Mouse (Mus musculus) liver, postnatal 0 days (tissue): ENCODE results near the gene Robo2. TPM values are rescaled to one million over a fixed set of nuclear protein-coding genes. Genes with fewer than 3 reads are reported as not detected.

Experiments
- ATAC-seq: fragments of 200-750 bp; cut with Nextera tagmentation; 2 replicates; pipeline ENCODE4 v1.8.0; 2017; ENCODE audit warnings: mild to moderate bottlenecking, moderate library complexity
- DNase-seq: peaks from one replicate; pipeline ENCODE4 v3.0.0-alpha.2; 2016
- H3K27ac ChIP-seq: fragments of 300-500 bp; sonication (generic); 2 replicates; pipeline ENCODE4 v1.5.1; 2014; ENCODE audit warnings: antibody characterized with exemption, moderate library complexity, mild to moderate bottlenecking, low read depth
- H3K27me3 ChIP-seq: fragments of 300-500 bp; sonication (generic); 2 replicates; pipeline ENCODE4 v1.6.1; 2014; ENCODE audit warnings: low read length, control low read depth, mixed read lengths; ENCODE audit not compliant: insufficient read depth
- H3K36me3 ChIP-seq: fragments of 300-500 bp; sonication (generic); replicated peaks from 2 replicates; pipeline ENCODE4 v1.6.1; 2014; ENCODE audit warnings: mild to moderate bottlenecking, control low read depth, low read length, moderate library complexity, mixed read lengths; ENCODE audit not compliant: insufficient read depth
- H3K4me1 ChIP-seq: fragments of 300-500 bp; sonication (generic); 2 replicates; pipeline ENCODE4 v1.6.1; 2014; ENCODE audit warnings: antibody characterized with exemption, mild to moderate bottlenecking, control low read depth; ENCODE audit not compliant: insufficient read depth
- H3K4me2 ChIP-seq: fragments of 300-500 bp; sonication (generic); 2 replicates; pipeline ENCODE4 v1.6.1; 2014; ENCODE audit warnings: low read depth, mild to moderate bottlenecking, low read length, moderate library complexity, mixed read lengths
- H3K4me3 ChIP-seq: fragments of 300-500 bp; sonication (generic); 2 replicates; pipeline ENCODE4 v1.5.1; 2014; ENCODE audit warnings: low read depth, low read length
- H3K9ac ChIP-seq: fragments of 300-500 bp; sonication (generic); replicated peaks from 2 replicates; pipeline ENCODE4 v1.6.1; 2014; ENCODE audit warnings: mild to moderate bottlenecking, moderate library complexity
- H3K9me3 ChIP-seq: fragments of 300-500 bp; sonication (generic); 2 replicates; pipeline ENCODE4 v1.6.1; 2016; ENCODE audit warnings: mild to moderate bottlenecking, control low read depth, low read length, mixed read lengths
- CTCF ChIP-seq: sonication (generic); IDR thresholded peaks from 2 replicates; pipeline ENCODE4 v1.5.1; 2016; ENCODE audit warnings: antibody characterized with exemption, low read depth
- EP300 ChIP-seq: IDR thresholded peaks from 2 replicates; pipeline ENCODE4 v1.6.1; 2016; ENCODE audit warnings: antibody characterized with exemption, low read depth, mild to moderate bottlenecking
- WGBS: fragments of 180-500 bp; shearing (Covaris S2); extraction: QIAGEN DNeasy Blood & Tissue Kit; methylation state at CpG from one replicate; pipeline ENCODE4 v1.1.7; 2014; ENCODE audit not compliant: insufficient replicate concordance; 5-methylcytosine and 5-hydroxymethylcytosine counted together
- polyA plus RNA-seq: library from polyadenylated mRNA; unstranded; fragments of >200 nt; fragmentation: Nextera tagmentation; extraction: Ambion mirVana; gene quantifications from 2 replicates; pipeline ENCODE4 v1.2.1, GENCODE M21; 2015

The Robo2 gene
- polyA plus RNA-seq, 1 experiment from 2014 or later, result 1.6 TPM

- H3K9ac ChIP-seq, result no peak overlapping the region
- no peaks in the 10 kb centered on the region for H3K9me3 ChIP-seq
- ATAC-seq, result no peak
- no peak overlapping the region for H3K27ac ChIP-seq
- no peak overlapping the region for H3K4me2 ChIP-seq
- no peak overlapping the region for H3K4me3 ChIP-seq
- no peak for DNase-seq
- 64% methylated on average over 1 of the region's 1 CpGs for WGBS
- no peaks in the 10 kb centered on the region for H3K4me1 ChIP-seq
- H3K36me3 ChIP-seq, result no peaks in the 10 kb centered on the region
- no peaks in the 10 kb centered on the region for H3K27me3 ChIP-seq
- TF ChIP-seq CTCF, result no peak
- TF ChIP-seq EP300, result no peak
These were observed 38.7 kb downstream of the Robo2 start for GRCm38 (mm10) chr16:74372876-74373275.

DNA sequence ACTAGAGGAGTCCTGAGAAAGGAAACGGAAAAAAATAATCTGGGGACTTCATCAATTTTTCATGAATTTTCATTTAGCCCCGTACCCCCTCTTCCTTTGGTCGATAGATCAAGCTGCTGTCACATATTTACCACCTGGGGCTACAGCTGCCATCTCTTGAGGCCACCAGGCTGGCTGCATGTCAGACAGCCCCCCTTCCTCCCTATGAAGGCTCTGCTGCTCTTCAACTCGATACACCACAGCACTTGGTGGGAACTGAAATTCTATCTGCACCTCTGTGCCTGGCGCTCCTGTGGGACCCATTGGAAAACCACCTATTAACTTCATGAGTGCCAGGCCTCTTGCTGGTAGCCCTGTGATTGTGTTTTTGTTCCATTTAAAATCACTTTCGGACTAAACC is 63.2 kb downstream of the Robo2 start:
- Histone ChIP-seq H3K9me3 (no peaks in the 10 kb centered on the region), H3K4me2 (no peak overlapping the region), H3K4me1 (no peaks in the 10 kb centered on the region), H3K36me3 (no peaks in the 10 kb centered on the region), H3K4me3 (no peak overlapping the region), H3K9ac (no peak overlapping the region), H3K27me3 (no peaks in the 10 kb centered on the region), H3K27ac (no peak overlapping the region)
- TF ChIP-seq EP300, result no peak
- TF ChIP-seq CTCF, result no peak
- WGBS, result 72% methylated on average over 6 of the region's 6 CpGs
- ATAC-seq (no peak), DNase-seq (no peak)

GRCm38 (mm10) chr16:74338969-74339630 is 72.5 kb downstream of the Robo2 start:
- no peaks in the 10 kb centered on the region for H3K4me1 ChIP-seq
- no peaks in the 10 kb centered on the region for H3K36me3 ChIP-seq
- no peaks in the 10 kb centered on the region for H3K9me3 ChIP-seq
- no peak for DNase-seq
- H3K4me2 ChIP-seq, result no peak overlapping the region
- H3K9ac ChIP-seq, result no peak overlapping the region
- H3K4me3 ChIP-seq, result no peak overlapping the region
- no peak for ATAC-seq
- 78% methylated on average over 9 of the region's 9 CpGs for WGBS
- H3K27me3 ChIP-seq, result no peaks in the 10 kb centered on the region
- no peak overlapping the region for H3K27ac ChIP-seq
- TF ChIP-seq CTCF (no peak), EP300 (no peak)

DNA sequence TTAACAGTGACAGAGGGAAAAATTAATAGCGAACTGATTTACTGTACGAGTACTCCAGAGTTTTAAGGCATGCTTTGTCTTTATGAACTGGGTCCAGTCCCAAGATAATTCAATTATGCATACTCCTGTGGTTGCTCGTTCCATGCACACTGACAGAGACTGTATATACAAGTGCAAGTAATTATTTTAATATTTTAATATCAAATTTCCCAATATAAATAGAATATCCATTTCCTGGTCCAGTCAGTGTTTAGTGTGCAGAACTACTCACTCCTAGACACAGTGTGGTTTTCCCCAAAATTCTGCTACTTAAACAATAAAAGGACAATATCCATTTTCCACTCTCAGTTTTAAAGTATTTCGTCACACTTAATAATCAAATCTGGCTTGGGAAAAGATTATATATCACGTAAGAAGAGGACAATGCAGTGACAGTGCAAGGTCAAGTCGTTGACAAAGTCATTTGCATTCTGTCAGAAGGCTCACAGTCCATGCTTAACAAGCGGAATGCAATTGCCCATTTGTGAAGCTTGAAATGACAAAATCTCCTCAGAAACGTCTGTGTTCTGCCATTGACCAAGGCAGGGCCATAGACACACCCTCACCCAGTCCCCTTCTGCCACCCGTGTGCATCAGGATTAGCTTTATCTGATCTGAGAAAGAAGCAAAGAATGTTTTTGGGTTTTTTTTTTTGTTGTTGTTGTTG is 89.8 kb downstream of the Robo2 start:
- no peak for TF ChIP-seq EP300
- TF ChIP-seq CTCF, result no peak
- WGBS, result 69% methylated on average over 9 of the region's 9 CpGs

GRCm38 (mm10) chr16:74316150-74316549 is 95.5 kb downstream of the Robo2 start:
- ATAC-seq, result no peak
- H3K27me3 ChIP-seq, result no peaks in the 10 kb centered on the region
- H3K36me3 ChIP-seq, result no peaks in the 10 kb centered on the region
- DNase-seq, result no peak
- no peaks in the 10 kb centered on the region for H3K9me3 ChIP-seq
- no peak for TF ChIP-seq EP300
- TF ChIP-seq CTCF, result no peak
- no peak overlapping the region for H3K27ac ChIP-seq
- no peak overlapping the region for H3K4me3 ChIP-seq
- H3K4me1 ChIP-seq, result no peaks in the 10 kb centered on the region
- 61% methylated on average over 7 of the region's 7 CpGs for WGBS
- no peak overlapping the region for H3K4me2 ChIP-seq
- H3K9ac ChIP-seq, result no peak overlapping the region

More for the DNA sequence above, 89.8 kb downstream of the Robo2 start:
- no peaks in the 10 kb centered on the region for H3K9me3 ChIP-seq
- H3K9ac ChIP-seq, result no peak overlapping the region
- no peak for DNase-seq
- H3K36me3 ChIP-seq, result no peaks in the 10 kb centered on the region
- H3K27ac ChIP-seq, result no peak overlapping the region
- H3K27me3 ChIP-seq, result no peaks in the 10 kb centered on the region
- H3K4me3 ChIP-seq, result no peak overlapping the region
- H3K4me2 ChIP-seq, result no peak overlapping the region
- no peaks in the 10 kb centered on the region for H3K4me1 ChIP-seq
- no peak for ATAC-seq

DNA sequence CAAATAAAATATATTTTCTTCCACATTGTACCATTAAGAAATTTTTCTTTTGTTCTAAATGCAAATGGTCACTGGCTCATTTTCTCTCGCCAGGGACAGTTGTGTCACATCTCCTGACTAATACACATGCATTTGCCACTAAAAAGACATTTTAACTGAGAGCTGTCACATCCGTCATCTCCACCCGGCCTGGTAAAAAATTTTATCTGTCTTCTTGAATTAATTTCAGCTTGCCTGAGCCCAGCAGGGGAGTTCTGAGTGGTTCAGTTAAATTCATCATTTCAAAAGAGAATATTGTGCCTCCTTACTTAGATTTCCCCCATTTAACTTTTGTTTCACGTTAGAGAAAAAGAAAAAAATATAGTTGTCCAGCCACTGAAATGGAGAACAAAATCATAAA is 98.4 kb downstream of the Robo2 start:
- no peak for DNase-seq
- H3K4me3 ChIP-seq, result no peak overlapping the region

More for the DNA sequence above, 98.4 kb downstream of the Robo2 start:
- Histone ChIP-seq H3K4me1 (no peaks in the 10 kb centered on the region), H3K36me3 (no peaks in the 10 kb centered on the region), H3K27me3 (no peaks in the 10 kb centered on the region), H3K9me3 (no peaks in the 10 kb centered on the region), H3K9ac (no peak overlapping the region), H3K4me2 (no peak overlapping the region), H3K27ac (no peak overlapping the region)
- ATAC-seq, result no peak
- WGBS, result 73% methylated on average over 4 of the region's 4 CpGs
- TF ChIP-seq CTCF, result no peak
